Mouse (Mus musculus) midbrain, embryonic 16.5 days (tissue): Measurements from ENCODE around the gene Cetn3. TPM values are rescaled to one million over a fixed set of nuclear protein-coding genes. Genes with fewer than 3 reads are reported as not detected.

Source experiments
- ATAC-seq: fragments of 200-750 bp; cut with Nextera tagmentation; 2 replicates; pipeline ENCODE4 v1.8.0; 2017; ENCODE audit warnings: moderate TSS enrichment
- H3K27ac ChIP-seq: fragments of 300-500 bp; sonication (generic); 2 replicates; pipeline ENCODE4 v1.5.1; 2014; ENCODE audit warnings: mild to moderate bottlenecking, low read length, mixed read lengths
- H3K27me3 ChIP-seq: fragments of 300-500 bp; sonication (generic); 2 replicates; pipeline ENCODE4 v1.6.1; 2014; ENCODE audit warnings: low read depth, low read length, mixed read lengths; ENCODE audit not compliant: control insufficient read depth, insufficient read depth
- H3K36me3 ChIP-seq: fragments of 300-500 bp; sonication (generic); 2 replicates; pipeline ENCODE4 v1.6.1; 2014; ENCODE audit warnings: mild to moderate bottlenecking, low read length, moderate library complexity, mixed read lengths; ENCODE audit not compliant: control insufficient read depth, insufficient read depth
- H3K4me1 ChIP-seq: fragments of 300-500 bp; sonication (generic); 2 replicates; pipeline ENCODE4 v1.6.1; 2014; ENCODE audit warnings: mild to moderate bottlenecking, low read length, mixed read lengths; ENCODE audit not compliant: control insufficient read depth, insufficient read depth
- H3K4me2 ChIP-seq: fragments of 300-500 bp; sonication (generic); 2 replicates; pipeline ENCODE4 v1.6.1; 2014; ENCODE audit warnings: mild to moderate bottlenecking, low read length, mixed read lengths
- H3K4me3 ChIP-seq: fragments of 300-500 bp; sonication (generic); 2 replicates; pipeline ENCODE4 v1.5.1; 2014; ENCODE audit warnings: low read depth, mild to moderate bottlenecking, low read length, moderate library complexity, mixed read lengths
- H3K9ac ChIP-seq: fragments of 300-500 bp; sonication (generic); 2 replicates; pipeline ENCODE4 v1.6.1; 2014; ENCODE audit warnings: low read depth, low read length, mixed read lengths
- H3K9me3 ChIP-seq: fragments of 300-500 bp; sonication (generic); replicated peaks from 2 replicates; pipeline ENCODE4 v1.6.1; 2014; ENCODE audit warnings: mild to moderate bottlenecking, low read length, mixed read lengths; ENCODE audit not compliant: control insufficient read depth, poor library complexity, severe bottlenecking
- WGBS: fragments of 180-500 bp; shearing (Covaris S2); extraction: QIAGEN DNeasy Blood & Tissue Kit; methylation state at CpG from one replicate; pipeline ENCODE4 v1.1.7; 2014; 5-methylcytosine and 5-hydroxymethylcytosine counted together
- polyA plus RNA-seq: library from polyadenylated mRNA; unstranded; fragments of >200 nt; fragmentation: Nextera tagmentation; extraction: Ambion mirVana; gene quantifications from 2 replicates; pipeline ENCODE4 v1.2.1, GENCODE M21; 2015

Gene Cetn3
- polyA plus RNA-seq, 1 experiment from 2014 or later: 218 TPM

GRCm38 (mm10) chr13:81791861-81792260, 9.0 kb downstream of the Cetn3 start:
- no peak for ATAC-seq
- no peaks in the 10 kb centered on the region for H3K27me3 ChIP-seq
- H3K4me2 ChIP-seq: no peak overlapping the region
- no peak overlapping the region for H3K4me3 ChIP-seq
- no peaks in the 10 kb centered on the region for H3K9me3 ChIP-seq
- no peak overlapping the region for H3K27ac ChIP-seq
- 93% methylated on average over 8 of the region's 8 CpGs for WGBS
- H3K36me3 ChIP-seq: peaks cover 9% of the 10 kb centered on the region
- H3K9ac ChIP-seq: no peak overlapping the region
- 0 out of 2 replicates have a peak, but pooled peaks cover 2% of the 10 kb centered on the region for H3K4me1 ChIP-seq

GRCm38 (mm10) chr13:81793850-81794249, 11.0 kb downstream of the Cetn3 start:
- WGBS: 80% methylated on average over 1 of the region's 1 CpGs
- Histone ChIP-seq H3K27ac (no peak overlapping the region), H3K9ac (no peak overlapping the region)

GRCm38 (mm10) chr13:81801121-81801520, 18.2 kb downstream of the Cetn3 start:
- H3K9ac ChIP-seq: no peak overlapping the region
- WGBS: 43% methylated on average over 3 of the region's 3 CpGs
- H3K27me3 ChIP-seq: no peaks in the 10 kb centered on the region
- no peaks in the 10 kb centered on the region for H3K36me3 ChIP-seq
- no peaks in the 10 kb centered on the region for H3K4me1 ChIP-seq
- H3K4me2 ChIP-seq: no peak overlapping the region
- ATAC-seq: no peak
- H3K4me3 ChIP-seq: no peak overlapping the region
- H3K9me3 ChIP-seq: no peaks in the 10 kb centered on the region
- H3K27ac ChIP-seq: no peak overlapping the region

More at GRCm38 (mm10) chr13:81793850-81794249, 11.0 kb downstream of the Cetn3 start:
- peaks cover 9% of the 10 kb centered on the region for H3K36me3 ChIP-seq
- no peaks in the 10 kb centered on the region for H3K4me1 ChIP-seq
- H3K9me3 ChIP-seq: no peaks in the 10 kb centered on the region
- no peak for ATAC-seq
- H3K4me2 ChIP-seq: no peak overlapping the region
- no peak overlapping the region for H3K4me3 ChIP-seq
- H3K27me3 ChIP-seq: no peaks in the 10 kb centered on the region

DNA sequence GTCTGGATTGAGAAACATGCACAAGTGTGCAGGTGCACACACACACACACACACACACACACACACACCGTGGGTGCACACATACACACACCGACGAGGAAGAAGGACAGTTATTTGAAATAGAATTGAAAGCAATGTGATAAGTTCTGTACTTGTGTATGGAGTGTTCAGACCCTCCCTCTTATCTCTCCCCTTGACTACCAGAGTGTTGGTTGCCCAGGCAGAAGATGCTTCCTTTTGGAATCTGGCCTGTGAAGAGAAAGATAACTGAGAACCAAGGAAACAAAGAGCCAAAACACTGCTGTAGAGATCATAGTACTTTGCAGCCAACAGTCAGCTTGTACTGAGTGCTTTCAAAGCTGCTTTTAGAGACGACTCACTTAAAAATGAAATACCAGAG, 20.8 kb downstream of the Cetn3 start:
- no peak overlapping the region for H3K4me2 ChIP-seq
- H3K9ac ChIP-seq: no peak overlapping the region
- H3K9me3 ChIP-seq: no peaks in the 10 kb centered on the region
- no peak overlapping the region for H3K4me3 ChIP-seq
- no peak overlapping the region for H3K27ac ChIP-seq
- WGBS: 92% methylated on average over 4 of the region's 4 CpGs
- no peak for ATAC-seq
- no peaks in the 10 kb centered on the region for H3K36me3 ChIP-seq
- H3K27me3 ChIP-seq: no peaks in the 10 kb centered on the region
- H3K4me1 ChIP-seq: no peaks in the 10 kb centered on the region

DNA sequence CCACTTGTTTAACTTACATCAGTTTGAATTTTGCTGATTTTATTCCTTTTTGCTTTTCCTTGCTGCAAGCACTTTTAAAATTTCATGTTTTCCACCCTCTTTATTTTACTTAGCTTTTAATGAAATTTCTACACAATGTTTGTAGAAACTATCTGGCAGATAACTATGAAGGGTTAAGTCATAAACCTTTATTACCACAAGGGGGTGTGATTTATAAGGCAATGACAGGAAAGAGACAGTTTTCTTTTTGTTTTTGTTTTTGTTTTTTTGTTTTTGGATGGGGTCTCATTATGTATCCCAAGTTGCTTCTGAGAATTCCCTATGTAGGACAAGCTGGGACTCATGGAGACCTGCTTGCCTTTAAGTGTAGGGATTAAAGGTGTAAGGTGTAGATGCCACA, 39.9 kb downstream of the Cetn3 start:
- Histone ChIP-seq H3K4me3 (no peak overlapping the region), H3K9ac (no peak overlapping the region), H3K4me1 (no peaks in the 10 kb centered on the region), H3K9me3 (no peaks in the 10 kb centered on the region), H3K27me3 (no peaks in the 10 kb centered on the region), H3K36me3 (no peaks in the 10 kb centered on the region), H3K4me2 (no peak overlapping the region), H3K27ac (no peak overlapping the region)
- no peak for ATAC-seq

DNA sequence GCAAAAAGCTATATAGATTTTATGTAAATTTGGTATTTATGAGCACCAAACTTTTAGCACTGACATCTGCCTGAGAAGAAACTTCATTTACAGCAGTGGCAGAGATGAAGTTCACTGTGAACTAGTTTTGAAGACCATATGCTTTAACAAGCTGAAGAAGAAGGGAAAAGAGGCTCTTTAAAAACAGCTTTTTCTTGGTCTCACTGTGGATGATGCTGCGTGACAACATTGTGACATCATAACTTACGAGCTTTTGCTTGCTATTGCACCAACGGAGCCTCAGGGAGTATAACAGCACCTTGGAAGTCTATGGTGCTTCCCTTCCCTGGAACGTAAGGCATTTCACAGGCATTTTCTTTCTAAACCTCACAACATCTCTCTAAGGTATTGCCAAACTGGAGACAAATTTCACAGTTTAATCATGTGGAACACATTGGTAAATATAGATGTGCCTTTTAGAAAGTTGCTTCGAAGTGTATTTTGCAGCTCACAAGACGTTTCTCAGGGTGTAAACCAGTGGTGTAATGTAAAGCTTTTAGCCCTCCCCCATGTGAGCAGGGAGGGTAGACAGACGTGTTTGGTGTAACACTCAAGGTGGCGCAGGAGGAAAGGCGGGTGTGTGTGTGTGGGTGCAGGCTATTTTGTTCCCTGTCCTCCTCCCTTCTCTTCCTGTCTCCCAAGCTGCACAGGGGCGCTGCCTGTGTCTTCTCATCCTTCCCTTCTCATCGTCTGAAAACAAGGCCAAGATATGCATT, 41.9 kb downstream of the Cetn3 start:
- Histone ChIP-seq H3K27me3 (no peaks in the 10 kb centered on the region), H3K4me3 (no peak overlapping the region), H3K9ac (no peak overlapping the region), H3K9me3 (no peaks in the 10 kb centered on the region), H3K36me3 (no peaks in the 10 kb centered on the region), H3K27ac (no peak overlapping the region), H3K4me2 (no peak overlapping the region), H3K4me1 (peaks cover 6% of the 10 kb centered on the region; the same call in 1 of the 2 replicates)
- WGBS: 77% methylated on average over 11 of the region's 11 CpGs
- ATAC-seq: no peak

DNA sequence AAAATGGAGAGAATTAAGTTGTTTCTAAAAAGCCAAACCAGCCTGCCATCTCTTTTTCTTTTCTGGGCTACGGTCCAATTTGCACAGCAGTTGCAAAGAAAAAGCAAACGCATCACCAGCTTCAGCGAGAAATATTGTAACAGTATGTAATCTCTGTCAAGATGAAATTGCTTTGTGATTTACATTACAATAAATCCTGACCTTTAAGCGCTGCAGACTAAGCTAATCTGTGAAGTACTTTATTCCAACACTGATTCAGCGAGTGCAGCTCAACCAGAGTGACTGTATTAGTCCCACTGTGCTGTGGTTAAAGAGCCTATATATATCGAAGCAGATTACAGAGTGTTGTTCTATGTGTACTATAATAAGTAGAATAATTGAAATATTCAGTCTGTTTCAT, 45.6 kb downstream of the Cetn3 start:
- H3K9ac ChIP-seq: no peak overlapping the region
- H3K4me2 ChIP-seq: no peak overlapping the region
- 24% methylated on average over 6 of the region's 6 CpGs for WGBS
- H3K27me3 ChIP-seq: no peaks in the 10 kb centered on the region
- no peaks in the 10 kb centered on the region for H3K9me3 ChIP-seq
- H3K4me3 ChIP-seq: no peak overlapping the region
- ATAC-seq: peak; percentile 77
- H3K4me1 ChIP-seq: peaks cover 6% of the 10 kb centered on the region; the same call in 1 of the 2 replicates
- H3K36me3 ChIP-seq: no peaks in the 10 kb centered on the region
- H3K27ac ChIP-seq: no peak overlapping the region

DNA sequence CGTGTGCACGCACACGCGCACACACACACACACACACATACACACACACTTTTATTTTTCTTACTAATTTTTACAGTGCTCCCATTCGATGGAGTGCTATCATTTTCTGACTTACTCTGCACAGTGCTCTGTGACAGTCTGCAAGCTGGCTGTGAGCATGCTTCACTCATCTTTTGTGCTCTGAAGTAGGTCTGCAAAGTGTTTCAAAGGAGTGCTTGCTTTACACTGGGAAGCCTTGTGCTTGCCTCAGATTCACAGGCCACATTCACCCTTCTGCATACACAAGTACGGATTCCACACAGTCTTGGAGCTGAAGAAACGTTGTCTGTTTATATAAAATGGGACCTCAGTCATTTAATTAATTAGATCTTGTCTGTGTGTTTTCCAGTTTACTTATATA, 49.0 kb downstream of the Cetn3 start:
- no peaks in the 10 kb centered on the region for H3K9me3 ChIP-seq
- WGBS: 83% methylated on average over 7 of the region's 7 CpGs
- H3K27me3 ChIP-seq: no peaks in the 10 kb centered on the region
- H3K9ac ChIP-seq: no peak overlapping the region
- peaks cover 6% of the 10 kb centered on the region; the same call in 1 of the 2 replicates for H3K4me1 ChIP-seq
- no peaks in the 10 kb centered on the region for H3K36me3 ChIP-seq
- no peak overlapping the region for H3K27ac ChIP-seq
- no peak for ATAC-seq
- H3K4me2 ChIP-seq: no peak overlapping the region
- no peak overlapping the region for H3K4me3 ChIP-seq

DNA sequence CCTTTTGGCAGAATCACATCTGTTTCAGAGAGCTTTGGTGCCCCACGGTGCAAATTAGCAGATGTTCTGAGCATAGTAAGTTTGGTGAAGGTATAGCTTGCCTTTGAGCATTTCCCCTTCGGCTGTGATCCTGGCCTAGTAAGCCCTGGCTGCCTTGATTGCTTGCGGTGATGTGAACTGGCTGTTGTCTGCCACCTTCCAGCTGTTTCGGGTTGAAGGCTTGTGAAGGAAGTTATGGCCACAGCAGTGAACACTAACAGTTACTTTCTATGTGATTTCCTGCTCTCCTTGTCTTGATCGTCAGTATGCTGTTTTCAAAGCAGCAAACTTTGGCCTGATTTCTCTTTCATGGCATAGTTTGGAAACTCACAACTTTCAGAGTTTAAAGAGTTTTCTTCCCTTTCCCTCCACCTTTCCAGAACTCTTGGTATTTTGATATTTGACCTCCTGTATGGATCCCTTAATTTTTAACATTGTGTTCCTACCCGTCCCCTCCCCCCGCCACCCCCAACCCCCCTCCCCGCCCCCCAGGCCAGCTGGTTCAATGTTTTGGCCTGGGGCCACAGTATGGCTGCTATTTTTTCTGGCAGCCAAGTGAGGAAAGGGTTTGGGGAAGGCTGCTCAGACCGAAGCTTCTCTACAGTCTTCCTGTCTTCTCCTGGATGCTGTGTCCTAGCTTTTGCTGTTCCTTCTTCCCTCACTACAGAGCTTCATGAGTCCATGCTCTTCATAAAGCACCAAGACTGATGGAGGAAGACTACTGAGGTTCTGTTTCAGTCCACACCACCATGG, 53.7 kb downstream of the Cetn3 start:
- H3K9me3 ChIP-seq: no peaks in the 10 kb centered on the region
- ATAC-seq: no peak
- no peaks in the 10 kb centered on the region for H3K4me1 ChIP-seq
- 79% methylated on average over 9 of the region's 9 CpGs for WGBS
- no peaks in the 10 kb centered on the region for H3K27me3 ChIP-seq
- no peak overlapping the region for H3K27ac ChIP-seq
- no peak overlapping the region for H3K9ac ChIP-seq
- H3K36me3 ChIP-seq: no peaks in the 10 kb centered on the region
- H3K4me3 ChIP-seq: no peak overlapping the region
- H3K4me2 ChIP-seq: no peak overlapping the region
